Mouse (Mus musculus) right cerebral cortex, postnatal 4 days (tissue): ENCODE results near the gene Rab32.
A peak's percentile ranks its signal among the peaks of the same experiment; 100 is the strongest.
"Not testable (repeated sequence)": the region's sequence is repeated elsewhere in the genome, so short reads cannot be mapped to it uniquely, and the experiment has no call there.

ENCODE experiments used
- DNase-seq: peaks from one replicate; pipeline ENCODE4 v3.0.0-alpha.2; 2022

Rab32 gene

DNA sequence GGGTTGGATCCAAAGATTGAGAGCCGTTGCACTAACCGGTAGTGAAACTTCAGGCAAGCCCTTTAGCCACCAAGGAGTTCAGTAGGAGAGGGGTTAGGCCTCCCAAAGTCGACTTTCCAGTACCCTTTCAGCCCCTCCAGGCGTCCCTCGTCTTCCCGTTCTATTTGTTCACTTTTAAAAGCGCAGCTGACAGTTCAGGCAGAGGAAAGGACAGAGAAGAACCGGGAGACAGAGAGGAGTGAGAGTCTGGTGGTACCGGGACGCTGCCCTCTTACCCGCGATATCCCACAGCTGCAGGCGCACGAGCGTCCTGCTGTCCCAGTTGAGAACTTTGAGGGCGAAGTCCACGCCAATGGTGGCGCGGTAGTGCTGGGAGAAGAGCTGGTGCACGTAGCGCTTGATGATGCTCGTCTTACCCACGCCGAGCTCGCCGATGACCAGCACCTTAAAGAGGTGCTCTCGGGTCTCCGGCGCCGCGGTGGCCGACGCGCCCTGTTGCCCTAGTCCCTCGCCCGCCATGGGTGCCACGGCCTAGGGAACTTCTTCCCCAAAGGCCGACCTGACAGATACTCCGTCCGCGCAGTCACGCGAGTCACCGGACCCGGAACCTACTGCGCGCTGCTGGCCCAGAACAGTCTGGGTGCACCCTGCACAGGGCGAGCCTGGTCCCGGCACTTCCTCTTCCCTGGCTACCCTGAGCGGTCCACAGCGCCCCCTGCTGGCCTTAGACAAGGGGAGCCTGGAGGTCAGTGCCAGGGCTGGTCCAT lies at the start of gene Rab32:
Rab32 (minus strand) TSS at position 696 of the 767 bp plus-strand sequence.
- DNase-seq, result peak; percentile 89

DNA sequence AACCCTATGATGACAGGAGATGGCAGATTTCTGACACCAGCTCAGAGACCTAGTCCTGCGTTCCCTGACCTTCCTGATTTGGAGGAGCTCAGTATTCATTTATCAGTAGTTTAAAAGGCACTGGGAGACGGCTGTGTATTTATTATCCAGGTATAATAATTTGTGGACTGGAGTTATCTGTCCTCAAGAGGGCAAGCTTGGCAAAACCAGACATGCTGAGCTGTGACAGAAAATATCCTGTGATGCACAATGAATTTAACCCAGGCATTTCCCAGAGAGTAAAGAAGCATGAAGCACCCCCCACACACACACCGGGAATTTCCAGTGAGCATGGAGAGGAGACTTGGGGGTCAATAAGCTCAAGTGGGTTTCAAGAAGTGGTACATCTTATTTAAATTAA lies 42.7 kb upstream of the Rab32 start:
- DNase-seq, result no peak

DNA sequence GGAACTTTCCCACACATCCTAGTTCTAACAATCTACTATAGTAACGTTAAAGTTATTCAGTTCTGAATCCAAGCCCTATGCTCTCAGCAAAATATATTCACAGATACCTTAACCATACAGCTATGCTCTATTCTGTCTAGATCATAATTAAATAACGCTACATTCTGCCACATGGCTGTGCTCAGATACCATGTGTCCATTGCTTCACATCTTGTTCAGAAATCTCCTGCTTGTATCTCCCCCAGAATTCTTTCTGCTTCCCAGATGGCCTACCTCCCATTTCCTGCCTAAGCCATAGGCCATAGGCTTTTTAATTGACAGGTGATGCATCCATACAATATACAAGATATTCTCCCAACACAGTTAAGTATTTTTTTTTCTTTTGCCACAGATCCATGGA lies 39.4 kb upstream of the Rab32 start:
- not testable (repeated sequence) for DNase-seq

DNA sequence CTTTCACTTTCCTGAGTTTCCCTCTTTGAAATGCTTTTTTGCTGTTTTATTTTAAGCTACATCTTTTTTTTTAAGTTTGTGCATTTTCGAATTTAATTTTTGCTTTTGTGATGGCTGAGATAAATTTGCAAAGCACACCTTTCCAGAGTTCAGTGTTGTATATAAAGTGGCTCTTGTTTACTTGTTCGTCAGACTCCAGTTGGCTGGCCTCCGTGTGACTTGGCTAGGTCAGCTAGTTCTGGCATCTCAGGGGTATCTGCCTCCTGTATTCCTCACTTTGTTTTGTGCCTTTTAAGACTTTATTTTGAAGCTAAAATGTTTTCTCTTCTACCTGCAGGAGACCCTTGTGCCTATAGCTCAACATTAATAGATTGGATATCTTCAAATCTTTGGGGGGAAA lies 22.7 kb upstream of the Rab32 start:
- DNase-seq, result no peak

DNA sequence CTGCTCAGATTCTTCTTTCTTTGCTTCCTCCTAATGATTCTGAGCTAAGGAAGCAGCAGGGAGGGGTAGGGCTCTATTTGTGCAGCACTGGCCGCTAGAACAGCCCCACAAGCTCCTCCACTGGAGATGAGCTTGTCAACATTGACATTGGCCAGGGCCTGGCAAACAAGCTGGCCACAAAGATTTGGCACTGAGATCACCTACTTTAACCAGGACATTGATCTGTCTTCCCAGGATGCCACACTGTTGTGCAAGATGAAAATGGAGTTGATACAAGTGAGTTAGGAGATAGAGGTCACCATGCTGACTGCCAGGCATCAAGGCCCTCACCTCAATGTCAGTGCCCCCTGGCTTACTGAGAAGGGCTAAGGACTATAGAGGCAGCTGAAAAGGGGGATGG lies 21.8 kb upstream of the Rab32 start:
- no peak for DNase-seq

DNA sequence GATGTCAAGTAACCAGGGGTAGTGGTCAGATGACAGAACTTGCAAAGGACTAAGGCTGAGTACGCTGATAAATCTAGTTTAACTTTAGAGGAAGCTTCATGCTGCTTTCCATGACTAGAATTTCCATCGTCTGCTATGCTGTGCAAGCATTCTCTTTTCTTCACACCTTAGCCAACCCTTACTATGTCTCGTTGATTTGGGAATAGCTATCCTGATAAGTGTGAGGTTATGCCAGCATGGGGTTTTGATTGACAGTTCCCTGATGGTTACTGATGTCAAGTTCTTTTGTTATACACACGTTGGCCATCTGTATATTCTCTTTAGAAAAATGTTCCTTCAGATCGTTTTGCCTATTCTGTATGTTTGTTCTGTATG lies 259 bp upstream of the Rab32 start:
- DNase-seq, result no peak

DNA sequence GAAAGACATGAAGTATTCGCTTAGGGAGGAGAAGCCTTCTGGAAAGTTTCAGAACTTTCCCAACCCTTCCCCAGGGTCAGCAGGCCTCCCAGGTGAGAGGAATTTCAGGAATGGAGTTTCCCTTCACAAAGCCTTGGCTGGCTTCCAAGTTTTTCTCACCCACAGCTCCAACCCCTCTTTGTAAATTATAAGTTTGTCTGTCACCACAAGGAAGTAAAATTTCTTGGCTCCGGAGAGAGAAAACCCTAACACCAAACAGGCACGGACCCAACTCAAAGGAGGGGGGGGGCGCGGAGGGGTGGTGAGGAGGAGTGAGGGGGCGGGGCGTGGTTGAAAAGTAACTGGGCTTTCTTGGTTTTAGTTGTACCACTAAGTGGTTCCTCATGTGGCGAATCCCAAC lies 980 bp downstream of the Rab32 start:
- peak; percentile 15 for DNase-seq

DNA sequence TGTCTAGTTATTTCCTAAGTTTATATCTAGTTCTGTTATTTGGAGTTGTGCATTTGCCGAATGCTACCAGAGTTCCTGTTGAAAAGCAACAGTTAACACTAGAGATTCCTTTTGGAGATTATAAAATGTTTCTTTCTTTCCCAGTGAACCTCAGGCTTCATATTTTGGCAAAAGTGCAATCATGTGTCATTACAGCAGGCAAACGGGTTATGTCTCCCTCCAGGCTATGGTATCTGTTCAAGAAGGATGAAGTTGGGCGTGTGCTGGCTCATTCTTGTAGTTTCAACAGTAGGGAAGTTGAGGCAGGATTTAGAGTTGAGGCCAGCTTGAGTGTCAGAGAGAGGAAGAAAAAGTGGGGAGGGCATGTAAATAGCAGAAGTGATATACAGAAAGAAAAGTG lies 2.4 kb downstream of the Rab32 start:
- no peak for DNase-seq

DNA sequence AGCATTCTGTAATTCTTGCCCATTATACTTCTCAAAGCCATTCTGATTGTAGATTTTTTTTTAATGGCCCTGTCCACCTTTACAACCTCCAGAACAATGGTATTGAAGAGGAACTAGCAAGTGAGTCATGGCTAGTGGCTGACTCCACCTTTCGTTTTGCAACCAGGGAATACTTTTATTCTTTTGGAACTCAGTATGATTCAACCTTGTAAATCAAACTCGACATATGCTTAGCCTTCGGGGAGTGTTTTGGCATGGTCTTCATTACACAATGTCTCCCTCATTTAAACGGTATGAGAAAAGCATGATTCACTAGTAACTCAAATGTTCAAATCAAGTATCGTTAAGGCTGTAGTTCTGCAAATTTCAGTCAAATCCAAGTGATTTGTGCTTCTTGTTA lies 2.8 kb downstream of the Rab32 start:
- no peak for DNase-seq

DNA sequence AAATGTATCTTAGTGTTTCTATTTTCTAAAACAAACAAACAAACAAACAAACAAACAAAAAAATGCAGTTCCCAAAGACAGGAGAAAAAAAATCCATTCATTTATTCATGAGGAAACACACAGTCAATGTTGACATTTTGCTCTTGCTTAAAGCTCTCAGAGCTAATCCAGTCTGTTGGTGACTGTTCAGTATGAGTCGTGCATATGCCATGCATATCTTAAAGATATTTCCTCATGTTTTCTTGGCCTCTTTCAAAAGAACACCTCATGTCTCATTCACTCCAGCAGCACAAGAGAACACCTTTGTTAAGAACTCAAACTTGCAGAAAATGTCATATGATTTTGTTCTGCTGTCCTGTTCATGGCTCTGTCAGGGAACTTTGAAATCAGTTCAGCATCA lies 7.9 kb downstream of the Rab32 start:
- DNase-seq, result no peak

DNA sequence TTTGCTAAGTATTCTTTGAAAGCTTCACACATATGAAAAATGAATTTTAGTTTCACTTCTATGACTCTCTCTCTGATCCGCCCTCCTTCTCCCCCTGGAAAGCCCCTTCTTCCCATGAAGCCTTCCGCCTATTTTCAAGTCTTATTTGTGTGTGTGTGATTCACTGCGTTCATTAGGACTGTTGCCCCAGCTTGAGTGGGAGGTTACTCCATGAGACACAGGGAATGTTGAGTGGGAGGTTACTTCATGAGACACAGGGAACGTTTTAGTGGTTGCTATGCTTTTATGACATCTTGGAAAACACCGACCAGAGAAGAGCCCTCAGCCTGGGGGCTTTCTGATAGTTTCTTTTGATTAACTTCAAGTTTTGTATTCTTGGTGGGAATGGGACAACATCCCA lies 11.4 kb downstream of the Rab32 start:
- DNase-seq, result no peak

DNA sequence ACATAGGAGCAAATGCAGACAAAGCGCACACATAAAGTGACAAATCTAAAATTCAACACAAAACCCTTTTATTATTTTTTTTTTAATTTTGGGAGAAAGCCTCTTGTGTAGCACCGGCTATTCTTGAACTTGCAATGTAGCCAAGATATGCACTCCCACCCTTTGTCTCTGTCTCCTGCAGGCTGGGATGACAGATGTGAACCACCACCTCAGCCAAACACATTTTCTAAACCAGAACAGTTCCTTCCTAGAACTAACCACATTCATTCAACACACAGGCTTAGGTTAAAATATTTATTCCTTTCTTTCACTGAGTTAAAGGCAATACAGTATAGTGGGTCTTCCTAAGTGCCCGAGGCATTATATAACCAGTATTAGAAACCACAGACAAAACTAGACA lies 13.1 kb downstream of the Rab32 start:
- no peak for DNase-seq
